Mouse (Mus musculus) midbrain, embryonic 13.5 days (tissue): Measurements from ENCODE around the gene Gm20767. TPM values are rescaled to one million over a fixed set of nuclear protein-coding genes. Genes with fewer than 3 reads are reported as not detected.
A peak's percentile ranks its signal among the peaks of the same experiment; 100 is the strongest.
"Not testable (repeated sequence)": the region's sequence is repeated elsewhere in the genome, so short reads cannot be mapped to it uniquely, and the experiment has no call there.

Experiments
- ATAC-seq: fragments of 200-750 bp; cut with Nextera tagmentation; 2 replicates; pipeline ENCODE4 v1.8.0; 2017; ENCODE audit warnings: mild to moderate bottlenecking, moderate TSS enrichment, moderate library complexity
- H3K27ac ChIP-seq: fragments of 300-500 bp; sonication (generic); 2 replicates; pipeline ENCODE4 v1.5.1; 2015; ENCODE audit warnings: inconsistent platforms, mild to moderate bottlenecking, moderate library complexity
- H3K27me3 ChIP-seq: fragments of 300-500 bp; sonication (generic); 2 replicates; pipeline ENCODE4 v1.6.1; 2015; ENCODE audit warnings: mild to moderate bottlenecking, inconsistent platforms
- H3K36me3 ChIP-seq: fragments of 300-500 bp; sonication (generic); 2 replicates; pipeline ENCODE4 v1.6.1; 2015; ENCODE audit warnings: mild to moderate bottlenecking, inconsistent platforms
- H3K4me1 ChIP-seq: fragments of 300-500 bp; sonication (generic); replicated peaks from 2 replicates; pipeline ENCODE4 v1.6.1; 2015; ENCODE audit warnings: inconsistent platforms
- H3K4me2 ChIP-seq: fragments of 300-500 bp; sonication (generic); replicated peaks from 2 replicates; pipeline ENCODE4 v1.6.1; 2015; ENCODE audit warnings: moderate library complexity, mild to moderate bottlenecking, inconsistent platforms
- H3K4me3 ChIP-seq: fragments of 300-500 bp; sonication (generic); replicated peaks from 2 replicates; pipeline ENCODE4 v1.5.1; 2015; ENCODE audit warnings: mild to moderate bottlenecking, inconsistent platforms
- H3K9ac ChIP-seq: fragments of 300-500 bp; sonication (generic); replicated peaks from 2 replicates; pipeline ENCODE4 v1.6.1; 2015; ENCODE audit warnings: mild to moderate bottlenecking, inconsistent platforms
- H3K9me3 ChIP-seq: fragments of 300-500 bp; sonication (generic); 2 replicates; pipeline ENCODE4 v1.6.1; 2016; ENCODE audit warnings: mild to moderate bottlenecking, inconsistent platforms
- WGBS: fragments of 180-500 bp; shearing (Covaris S2); methylation state at CpG from one replicate; pipeline ENCODE4 v1.1.7; 2015; 5-methylcytosine and 5-hydroxymethylcytosine counted together
- polyA plus RNA-seq: library from polyadenylated mRNA; unstranded; fragments of >200 nt; fragmentation: Nextera tagmentation; extraction: Ambion mirVana; gene quantifications from 2 replicates; pipeline ENCODE4 v1.2.1, GENCODE M21; 2015

The Gm20767 gene
- not detected in 2 replicates for polyA plus RNA-seq

DNA sequence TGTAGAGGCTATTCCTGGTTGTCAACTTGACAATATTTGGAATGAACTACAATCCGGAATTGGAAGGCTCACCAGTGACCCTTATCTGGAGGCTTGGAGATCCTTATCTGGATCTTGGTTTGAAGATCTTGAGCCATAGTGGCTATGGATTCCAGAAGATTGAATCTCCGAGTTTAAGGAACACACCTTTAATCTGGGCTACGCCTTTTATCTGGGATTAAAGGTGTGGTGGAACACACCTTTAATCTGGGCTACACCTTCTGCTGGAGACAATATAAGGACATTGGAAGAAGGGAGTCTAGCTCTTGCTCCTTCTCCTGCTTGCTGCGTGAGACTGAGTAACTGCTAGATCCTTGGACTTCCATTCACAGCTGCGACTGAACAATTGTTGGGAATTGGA lies at the start of gene Gm20767:
Gene Gm20767, plus strand, starts transcription at position 301 of the 400 bp plus-strand sequence.
- WGBS, result 95% methylated on average over 2 of the region's 5 CpGs
- not testable (repeated sequence) for ATAC-seq, H3K27ac ChIP-seq, H3K4me3 ChIP-seq, H3K27me3 ChIP-seq, H3K4me2 ChIP-seq, H3K9ac ChIP-seq, H3K36me3 ChIP-seq, H3K9me3 ChIP-seq, H3K4me1 ChIP-seq

DNA sequence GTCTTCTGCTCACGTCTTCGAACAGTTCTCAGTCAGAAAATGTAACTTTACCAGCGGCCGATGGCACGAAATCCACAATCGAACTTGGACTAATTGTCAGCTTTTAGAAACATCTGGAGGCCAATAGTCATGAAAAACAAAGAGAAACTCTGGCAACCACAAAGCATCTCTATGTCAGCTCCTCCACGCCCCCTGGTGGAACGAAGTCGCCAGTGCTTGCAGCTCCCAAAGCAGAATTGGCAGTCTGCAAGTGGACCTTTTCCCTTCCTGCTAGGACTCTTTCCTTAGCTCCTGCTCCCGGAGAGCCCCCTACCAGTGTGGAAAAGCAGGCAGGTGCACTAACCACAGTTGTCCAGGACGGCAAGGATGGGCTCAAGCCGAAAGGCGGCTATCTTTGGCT lies 47.1 kb upstream of the Gm20767 start:
- not testable (repeated sequence) for H3K27ac ChIP-seq, H3K9ac ChIP-seq, H3K9me3 ChIP-seq, H3K4me3 ChIP-seq, H3K4me1 ChIP-seq, H3K27me3 ChIP-seq, H3K4me2 ChIP-seq, H3K36me3 ChIP-seq
- no CpG with 5 or more reads among the region's 13 CpGs for WGBS
- 0 out of 2 replicates have a peak, but pooled peaks have one; percentile 25 for ATAC-seq

DNA sequence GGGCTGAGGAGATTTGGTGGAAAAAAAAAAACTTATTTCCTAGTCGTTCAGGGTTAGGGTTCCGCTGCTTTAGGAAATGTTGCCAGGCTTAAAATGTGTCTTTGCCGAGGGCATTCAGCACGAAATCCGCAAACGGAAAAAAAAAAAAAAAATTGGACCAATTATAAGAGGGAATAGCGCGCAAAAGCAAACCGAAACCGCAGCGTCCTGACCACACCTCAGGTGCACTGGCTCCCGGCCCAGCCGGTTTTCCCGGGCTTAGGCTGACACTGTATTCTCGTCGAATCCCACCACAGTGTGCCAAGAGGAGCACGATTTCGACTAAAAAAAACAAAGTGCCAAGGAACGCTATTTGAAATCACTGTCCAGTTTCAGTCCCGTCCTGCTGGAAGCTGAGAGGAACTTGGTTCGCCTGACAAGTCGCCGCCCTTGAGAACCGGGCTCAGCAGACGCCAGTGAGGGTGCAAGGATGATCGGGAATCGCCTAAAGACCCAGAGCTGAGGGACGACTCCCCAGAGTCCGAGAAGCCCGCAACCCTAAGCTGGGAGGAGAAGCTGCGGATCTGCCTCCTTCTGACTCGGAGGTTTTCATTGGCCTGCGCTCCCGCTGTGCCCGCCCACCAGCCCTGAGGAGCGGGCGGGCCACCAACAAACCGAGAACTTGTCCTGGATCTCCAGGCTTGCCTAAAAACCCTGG lies 43.7 kb upstream of the Gm20767 start:
- H3K27me3 ChIP-seq, H3K27ac ChIP-seq, H3K4me3 ChIP-seq, H3K4me1 ChIP-seq, H3K9ac ChIP-seq, H3K36me3 ChIP-seq, H3K9me3 ChIP-seq: not testable (repeated sequence)
- ATAC-seq, result peak; percentile 65
- H3K4me2 ChIP-seq, result 0 out of 2 replicates have a peak overlapping the region, but pooled peaks have one; percentile 9
- under 1% methylated on average over 25 of the region's 38 CpGs for WGBS

DNA sequence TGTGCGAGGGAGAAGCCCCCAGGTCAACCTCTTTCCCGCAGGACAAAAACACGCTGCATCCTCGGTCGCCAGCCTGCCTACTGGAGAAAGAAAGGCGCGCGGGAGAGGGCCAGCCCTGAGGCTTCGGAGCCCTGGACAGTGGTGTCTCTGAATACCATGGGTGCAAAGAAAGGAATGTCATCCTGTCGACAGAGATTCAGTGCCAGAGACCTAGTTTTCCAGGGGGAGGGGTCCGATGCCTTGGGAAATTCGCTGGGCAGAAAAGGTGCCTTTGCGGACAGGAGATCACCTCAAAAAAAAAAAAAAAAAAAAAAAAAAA lies 43.1 kb upstream of the Gm20767 start:
- H3K27ac ChIP-seq, H3K27me3 ChIP-seq, H3K9me3 ChIP-seq, H3K4me3 ChIP-seq, H3K9ac ChIP-seq, H3K4me1 ChIP-seq, H3K36me3 ChIP-seq, H3K4me2 ChIP-seq: not testable (repeated sequence)
- WGBS, result under 1% methylated on average over 7 of the region's 13 CpGs
- peak; percentile 50 for ATAC-seq

DNA sequence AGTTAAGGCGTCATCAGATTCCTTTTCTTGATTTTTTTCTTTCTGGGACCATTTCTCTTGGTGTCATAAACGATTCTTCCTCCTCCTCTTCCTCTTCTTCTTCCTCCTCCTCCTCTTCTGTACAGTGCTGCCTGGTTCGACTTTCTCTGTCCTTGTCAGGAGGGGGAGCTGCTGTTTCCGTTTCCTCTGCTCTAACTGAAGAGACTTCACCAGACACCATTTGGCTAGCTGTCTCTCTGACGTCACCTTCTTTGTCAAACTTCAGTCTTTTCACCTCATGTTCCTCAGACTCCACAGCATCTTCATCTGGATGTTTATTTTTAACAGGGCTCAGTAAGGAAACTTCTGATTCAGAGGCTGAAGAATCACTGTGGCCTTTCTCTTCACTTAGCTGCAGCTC lies 40.7 kb upstream of the Gm20767 start:
- H3K9me3 ChIP-seq, H3K4me3 ChIP-seq, H3K27ac ChIP-seq, H3K36me3 ChIP-seq, H3K9ac ChIP-seq, ATAC-seq, H3K27me3 ChIP-seq, H3K4me1 ChIP-seq, H3K4me2 ChIP-seq: not testable (repeated sequence)
- no CpG with 5 or more reads among the region's 5 CpGs for WGBS

DNA sequence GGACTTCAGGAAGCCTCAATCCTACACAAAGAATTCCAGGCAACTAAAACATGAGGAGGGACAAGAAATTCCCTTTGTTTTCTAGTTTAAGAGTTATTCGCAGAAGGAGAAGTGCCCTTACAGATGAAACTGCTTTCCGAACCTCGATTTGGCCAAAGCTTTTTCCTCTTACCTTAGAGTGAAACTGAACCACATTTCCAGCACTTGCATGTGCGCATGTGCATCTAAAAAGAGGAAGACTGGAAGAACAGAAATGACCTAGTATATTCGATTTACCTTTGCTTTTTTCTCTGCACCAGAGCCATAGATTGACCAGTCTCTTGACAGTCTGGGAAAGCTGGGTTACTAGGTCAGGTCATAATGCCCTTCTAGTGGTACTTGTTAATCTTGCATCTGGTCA lies 33.5 kb upstream of the Gm20767 start:
- not testable (repeated sequence) for H3K4me3 ChIP-seq, H3K4me1 ChIP-seq, H3K36me3 ChIP-seq, ATAC-seq, H3K4me2 ChIP-seq, H3K27ac ChIP-seq, H3K27me3 ChIP-seq, H3K9me3 ChIP-seq, H3K9ac ChIP-seq
- WGBS, result no CpG with 5 or more reads among the region's 5 CpGs

DNA sequence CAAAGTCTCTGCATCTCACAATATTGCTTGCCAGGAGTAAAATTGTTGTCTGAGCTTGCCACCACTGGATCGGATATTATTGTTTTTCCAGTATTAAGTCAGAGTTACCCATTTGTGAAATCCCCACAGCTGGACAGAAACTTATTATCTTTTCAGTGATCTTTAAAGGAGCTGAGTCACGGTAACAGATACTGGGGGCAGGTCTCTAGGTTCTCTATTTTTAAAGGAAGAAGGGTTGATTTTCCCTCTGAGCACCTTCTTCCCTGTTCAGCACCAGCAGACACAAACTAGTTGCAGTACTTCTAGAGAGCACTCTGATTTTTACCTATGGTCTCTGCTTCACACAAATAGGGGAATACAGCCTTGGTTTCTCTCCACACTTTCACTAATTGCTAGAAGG lies 33.0 kb upstream of the Gm20767 start:
- not testable (repeated sequence) for H3K4me2 ChIP-seq, H3K27ac ChIP-seq, H3K9me3 ChIP-seq, H3K4me3 ChIP-seq, H3K27me3 ChIP-seq, H3K9ac ChIP-seq, H3K36me3 ChIP-seq, H3K4me1 ChIP-seq, ATAC-seq
- 80% methylated on average over 2 of the region's 2 CpGs for WGBS

DNA sequence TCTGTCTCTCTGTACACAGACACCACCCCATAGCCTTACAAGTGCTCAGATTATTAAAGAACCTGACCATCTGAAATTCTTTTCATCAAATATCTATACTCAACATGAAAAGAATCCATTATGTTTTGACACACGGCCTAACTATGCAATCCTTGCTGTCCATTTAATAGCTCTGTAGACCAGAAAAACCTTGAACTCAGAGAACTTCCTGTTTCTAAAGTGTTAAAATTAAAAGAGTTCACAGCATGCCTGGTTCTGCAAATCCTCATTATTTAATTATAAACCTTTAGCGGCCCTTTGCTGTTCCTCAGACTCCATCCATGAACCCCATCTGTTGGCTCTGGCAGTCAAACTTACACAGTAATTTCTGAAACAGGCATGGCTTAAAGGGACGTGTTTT lies 2.3 kb downstream of the Gm20767 start:
- H3K4me3 ChIP-seq, H3K36me3 ChIP-seq, ATAC-seq, H3K9ac ChIP-seq, H3K27ac ChIP-seq, H3K27me3 ChIP-seq, H3K4me2 ChIP-seq, H3K4me1 ChIP-seq, H3K9me3 ChIP-seq: not testable (repeated sequence)
- 68% methylated on average over 2 of the region's 3 CpGs for WGBS

DNA sequence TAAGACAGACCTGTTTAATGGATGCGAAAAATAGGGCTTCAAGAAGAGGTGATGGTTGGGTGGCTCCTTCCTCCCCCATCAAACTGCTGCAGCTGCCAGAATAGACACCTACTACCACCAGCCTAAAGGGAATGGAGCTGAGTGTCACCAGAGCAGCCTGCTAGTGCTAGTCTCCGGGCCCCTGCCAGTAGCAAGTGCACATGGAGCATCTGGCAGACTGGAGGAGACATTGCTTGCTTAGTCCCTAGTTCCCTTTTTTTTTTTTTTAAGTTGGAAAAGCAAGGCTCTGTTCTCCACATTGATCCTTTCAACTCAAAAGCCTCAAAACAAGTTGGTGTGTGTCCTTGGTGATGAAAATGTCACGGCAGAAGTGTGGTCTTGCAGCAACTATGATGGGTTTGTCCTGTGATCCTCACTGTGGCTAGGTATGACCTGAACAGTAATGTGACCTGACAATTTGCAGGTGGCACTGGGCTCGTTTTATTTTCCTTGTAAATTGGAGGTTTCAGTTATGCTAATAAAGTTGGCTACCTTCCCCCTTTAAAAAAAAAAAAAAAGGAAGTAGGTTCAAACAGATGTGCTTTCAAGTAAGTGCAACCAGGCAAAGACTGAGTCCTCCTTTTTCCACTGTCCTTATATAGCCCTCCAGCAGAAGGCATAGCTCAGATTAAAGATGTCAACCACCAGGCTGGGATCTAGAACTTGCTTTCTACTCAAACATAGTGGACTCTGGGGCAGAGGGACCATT lies 9.8 kb downstream of the Gm20767 start:
- H3K4me1 ChIP-seq, H3K9me3 ChIP-seq, H3K4me3 ChIP-seq, ATAC-seq, H3K9ac ChIP-seq, H3K27me3 ChIP-seq, H3K4me2 ChIP-seq, H3K36me3 ChIP-seq, H3K27ac ChIP-seq: not testable (repeated sequence)
- 68% methylated on average over 3 of the region's 4 CpGs for WGBS

DNA sequence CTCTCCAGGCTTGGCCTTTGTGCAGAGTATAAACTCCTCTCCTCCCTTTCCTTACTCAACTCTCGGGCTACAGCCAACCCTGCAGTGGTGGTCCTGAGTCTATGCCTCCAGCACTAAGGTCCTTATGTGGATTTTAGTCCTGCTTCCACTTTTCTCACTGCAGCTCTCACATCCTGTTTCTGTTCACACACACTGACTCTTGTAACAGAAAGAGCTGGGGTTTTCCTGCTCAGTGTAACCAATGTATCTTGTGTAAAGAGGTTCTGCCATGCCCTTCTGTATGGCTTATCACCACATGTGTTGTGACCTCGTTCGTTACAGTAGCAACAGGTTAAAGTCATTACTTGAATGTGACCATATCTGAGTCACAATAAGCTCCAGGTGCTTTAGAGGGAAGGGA lies 10.5 kb downstream of the Gm20767 start:
- ATAC-seq, result not testable (repeated sequence)
- WGBS, result 76% methylated on average over 3 of the region's 3 CpGs

DNA sequence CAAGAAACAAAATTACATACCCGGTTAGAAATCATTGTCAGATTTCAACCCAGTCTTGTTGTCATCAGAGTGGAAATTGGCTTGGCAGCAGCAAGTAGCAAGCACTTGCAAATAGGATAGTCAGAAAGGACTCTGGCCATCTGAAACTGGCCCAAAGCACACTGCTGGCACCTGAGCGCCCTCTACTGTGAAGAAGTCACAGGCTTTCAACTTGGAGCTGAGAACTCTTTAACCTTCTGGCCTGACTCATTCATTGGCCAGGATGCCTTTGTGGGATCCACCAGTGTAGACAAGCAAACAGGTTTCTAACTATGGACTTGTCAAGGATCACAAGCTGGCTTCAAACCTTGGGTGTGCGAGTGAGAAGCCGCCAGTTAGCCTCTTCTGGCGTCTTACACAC lies 28.3 kb downstream of the Gm20767 start:
- not testable (repeated sequence) for H3K4me1 ChIP-seq, ATAC-seq, H3K9me3 ChIP-seq, H3K4me3 ChIP-seq, H3K27me3 ChIP-seq, H3K4me2 ChIP-seq, H3K9ac ChIP-seq, H3K36me3 ChIP-seq, H3K27ac ChIP-seq
- 61% methylated on average over 5 of the region's 5 CpGs for WGBS

More for the DNA sequence above, 10.5 kb downstream of the Gm20767 start:
- not testable (repeated sequence) for H3K9ac ChIP-seq, H3K27ac ChIP-seq, H3K4me3 ChIP-seq, H3K4me1 ChIP-seq, H3K36me3 ChIP-seq, H3K4me2 ChIP-seq, H3K9me3 ChIP-seq, H3K27me3 ChIP-seq

DNA sequence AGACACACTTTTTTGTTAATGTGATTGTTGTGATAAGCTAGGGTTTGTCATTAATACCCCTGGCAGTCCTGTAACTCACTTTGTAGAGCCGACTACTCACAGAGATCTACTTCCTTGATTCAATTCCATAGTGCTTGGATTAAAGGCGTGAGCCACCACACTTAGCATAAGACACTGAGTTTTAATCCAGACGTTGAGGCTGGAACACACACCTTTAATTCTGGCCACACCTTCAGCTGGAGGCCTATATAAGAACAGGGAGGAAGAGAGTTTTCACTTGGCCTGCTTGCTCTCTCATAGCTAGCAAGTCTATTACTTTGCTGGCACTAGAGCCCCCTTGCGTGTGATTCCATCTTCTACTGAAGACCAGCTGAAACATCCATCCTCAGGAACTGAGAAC lies 32.1 kb downstream of the Gm20767 start, which contains the start of gene Gm21818:
Gene Gm21818, plus strand, starts transcription at position 301 of the 400 bp plus-strand sequence.
- H3K4me3 ChIP-seq, H3K27me3 ChIP-seq, H3K27ac ChIP-seq, H3K36me3 ChIP-seq, H3K4me1 ChIP-seq, ATAC-seq, H3K9me3 ChIP-seq, H3K9ac ChIP-seq, H3K4me2 ChIP-seq: not testable (repeated sequence)
- WGBS, result 71% methylated on average over 4 of the region's 4 CpGs
